Mouse (Mus musculus): ENCODE results near the gene Itpr2.

The Itpr2 gene

GRCm38 (mm10) chr6:146241336-146241735, 260.7 kb downstream of the Itpr2 start:
- in situ Hi-C loops (cut with MboI, MseI), result no loop called here

- in situ Hi-C loops (cut with MboI, MseI), result no loop called here
Measured at GRCm38 (mm10) chr6:146235165-146235564, 266.9 kb downstream of the Itpr2 start.

GRCm38 (mm10) chr6:146234417-146234816, 267.6 kb downstream of the Itpr2 start:
- in situ Hi-C loops (cut with MboI, MseI), result no loop called here

DNA sequence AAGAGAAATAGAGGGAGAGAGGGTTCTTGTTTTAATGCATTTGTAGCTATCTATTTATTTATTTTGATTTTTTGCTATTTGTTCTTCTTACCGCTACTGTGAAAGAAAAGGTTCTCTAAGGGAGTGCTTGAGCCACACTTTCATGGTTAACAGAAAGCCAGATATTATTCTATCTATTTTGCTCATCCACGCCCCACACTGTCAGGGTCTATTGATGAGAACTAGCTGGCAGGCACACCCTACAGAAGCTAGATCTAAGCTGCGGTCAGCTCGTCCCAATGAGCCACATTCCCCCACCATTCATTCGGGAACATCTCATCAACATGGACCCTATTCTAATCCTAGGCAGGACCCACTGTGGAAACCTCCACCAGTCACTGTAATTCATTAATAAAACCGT, 271.1 kb downstream of the Itpr2 start:
- in situ Hi-C loops (cut with MboI, MseI), result no loop called here

GRCm38 (mm10) chr6:146230373-146230788, 271.6 kb downstream of the Itpr2 start:
- in situ Hi-C loops (cut with MboI, MseI), result no loop called here

DNA sequence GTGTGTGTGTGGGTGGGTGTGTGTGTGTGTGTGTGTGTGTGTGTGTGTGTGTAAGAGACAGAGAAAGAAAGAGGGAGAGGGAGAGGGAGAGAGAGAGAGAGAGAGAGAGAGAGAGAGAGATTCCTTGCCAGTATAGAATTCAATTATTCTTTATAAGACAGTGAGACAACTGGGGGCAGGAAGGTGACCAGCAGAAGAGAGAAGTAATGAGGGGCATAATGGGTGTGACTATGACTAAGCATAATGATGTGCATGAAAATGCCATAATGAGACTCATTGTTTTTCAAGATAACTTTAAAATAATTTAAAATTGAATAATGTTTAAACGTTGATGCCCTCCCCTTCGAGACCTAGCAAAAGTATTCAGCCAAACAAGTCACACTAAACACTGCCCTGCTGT, 272.1 kb downstream of the Itpr2 start:
- in situ Hi-C loops (cut with MboI, MseI), result loop anchor here in 1 of 2 experiments (5.0 kb wide), 1 partner anchor 213 kb away; no protein-coding TSS in a partner anchor

DNA sequence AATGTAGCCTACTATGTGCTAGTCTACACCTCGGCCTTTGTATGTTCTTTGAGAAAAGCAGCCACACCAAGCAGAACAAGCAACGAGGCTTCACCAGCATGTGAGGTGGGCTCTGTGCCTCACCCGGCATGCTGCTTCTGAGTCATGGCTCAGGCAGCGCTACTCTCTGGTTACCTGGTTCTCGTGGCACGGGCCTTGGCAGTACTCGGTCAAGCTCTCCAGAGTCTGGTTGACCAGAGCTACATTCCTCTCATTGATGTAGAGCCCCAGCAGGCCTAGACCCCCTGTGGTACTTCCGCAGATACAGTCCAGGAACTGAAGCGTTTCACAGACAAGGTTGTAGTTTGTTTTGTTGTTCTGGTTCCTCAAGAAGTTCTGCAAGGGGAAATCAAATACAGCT, 272.5 kb downstream of the Itpr2 start:
- in situ Hi-C loops (cut with MboI, MseI), result loop anchor here in 1 of 2 experiments (5.0 kb wide), 1 partner anchor 212 kb away; no protein-coding TSS in a partner anchor

- in situ Hi-C loops (cut with MboI, MseI), result loop anchor here in 1 of 2 experiments (5.0 kb wide), 1 partner anchor 211 kb away; no protein-coding TSS in a partner anchor
Measured at GRCm38 (mm10) chr6:146228048-146228447, 274.0 kb downstream of the Itpr2 start.

DNA sequence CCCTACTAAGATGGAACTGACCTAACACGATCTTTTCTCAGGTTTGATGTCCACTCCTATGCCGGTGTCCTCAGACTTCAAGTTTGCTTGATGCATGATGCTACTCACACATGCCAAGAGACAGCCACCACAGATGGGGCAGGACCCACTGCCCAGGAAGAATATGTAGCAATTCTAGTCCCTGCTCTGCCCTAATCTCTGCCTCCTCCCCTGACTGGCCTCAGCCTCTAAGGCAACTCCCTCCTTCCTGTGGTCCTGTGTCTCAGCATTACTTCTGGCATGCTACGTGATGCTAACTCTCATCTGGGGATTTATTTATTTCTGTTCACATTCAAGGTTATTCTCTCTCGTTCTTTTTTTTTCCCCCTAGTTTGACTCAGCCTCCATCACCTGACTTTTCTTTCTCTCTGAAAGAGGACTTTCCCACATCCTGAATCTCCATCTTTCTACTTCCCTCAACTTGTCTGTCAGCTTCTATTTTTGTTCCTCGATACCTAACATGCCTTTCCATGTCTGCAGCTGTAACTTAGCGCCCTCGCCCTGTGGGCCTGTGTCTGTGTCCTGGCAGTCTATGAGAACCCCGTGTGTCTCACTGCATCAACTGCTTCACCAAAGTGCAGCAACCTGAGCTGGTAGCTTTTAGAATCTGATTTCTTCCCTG, 279.5 kb downstream of the Itpr2 start:
- in situ Hi-C loops (cut with MboI, MseI), result no loop called here

DNA sequence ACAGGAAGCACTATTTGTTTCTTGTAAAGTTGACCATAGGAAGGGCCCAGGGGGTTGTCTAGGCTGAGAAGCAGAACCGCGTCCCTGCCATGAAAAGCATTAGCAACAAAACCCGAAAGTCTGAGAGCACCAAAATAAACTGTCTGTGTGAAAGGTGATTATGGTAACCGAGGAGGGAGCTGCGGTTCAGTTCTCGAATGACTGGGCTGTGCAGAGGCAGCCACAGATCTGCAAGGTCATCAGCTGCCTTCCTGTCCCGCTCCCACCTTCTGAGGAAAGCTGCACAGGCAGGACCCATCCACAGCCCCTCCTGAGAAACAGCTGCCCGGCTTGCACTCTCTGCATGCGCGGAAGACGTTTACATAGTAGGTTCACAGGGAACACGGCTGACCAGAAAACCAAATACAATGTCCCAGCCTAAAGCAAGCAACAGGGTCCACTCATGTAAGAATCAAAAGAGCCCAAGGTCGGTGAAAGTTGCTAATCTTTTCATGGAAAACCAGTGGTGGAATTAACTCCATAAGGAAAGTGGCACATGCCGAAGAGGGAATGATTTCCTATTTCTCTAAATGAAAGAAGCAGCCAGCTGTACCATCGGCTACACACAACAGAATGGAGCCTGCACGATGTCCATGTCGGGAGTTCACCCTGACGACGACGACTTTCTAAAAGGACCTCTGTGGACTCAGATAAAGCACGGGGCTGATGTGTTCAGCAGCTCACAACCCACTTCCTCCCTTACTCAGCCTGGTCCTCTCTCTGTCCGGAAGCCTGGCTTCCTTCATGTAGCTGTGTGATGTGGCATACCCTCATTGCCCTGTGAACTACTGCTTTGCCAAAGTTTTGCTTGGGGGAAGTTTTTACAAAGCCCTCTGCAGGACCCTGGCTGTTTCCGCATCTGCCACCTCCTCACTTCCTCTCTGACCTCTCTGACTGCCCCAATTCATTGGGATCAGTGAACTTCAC, 280.4 kb downstream of the Itpr2 start:
- in situ Hi-C loops (cut with MboI, MseI), result no loop called here

GRCm38 (mm10) chr6:146220071-146220470, 282.0 kb downstream of the Itpr2 start:
- in situ Hi-C loops (cut with MboI, MseI), result no loop called here

GRCm38 (mm10) chr6:146219534-146219933, 282.5 kb downstream of the Itpr2 start:
- in situ Hi-C loops (cut with MboI, MseI), result no loop called here

DNA sequence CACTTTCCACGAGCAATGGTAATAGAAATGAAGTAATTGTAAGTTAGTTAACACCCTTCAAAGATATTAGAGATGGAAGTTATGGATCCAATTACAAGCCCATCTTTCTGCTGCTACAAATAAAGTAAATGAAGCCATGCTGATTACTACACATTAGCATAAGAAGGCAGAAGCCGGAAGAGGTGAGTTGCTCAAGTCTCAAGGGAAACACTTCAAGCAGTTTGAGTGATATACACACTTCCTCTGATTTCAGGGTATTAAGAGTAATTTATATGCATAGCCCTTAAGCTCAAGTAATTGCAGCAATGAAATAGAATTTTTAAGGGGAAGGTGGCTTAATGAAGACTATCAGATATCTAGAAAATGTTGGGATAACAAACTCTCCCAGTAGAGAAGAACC, 286.7 kb downstream of the Itpr2 start:
- in situ Hi-C loops (cut with MboI, MseI), result no loop called here

- in situ Hi-C loops (cut with MboI, MseI), result no loop called here
Measured at GRCm38 (mm10) chr6:146212339-146212738, 289.7 kb downstream of the Itpr2 start.

DNA sequence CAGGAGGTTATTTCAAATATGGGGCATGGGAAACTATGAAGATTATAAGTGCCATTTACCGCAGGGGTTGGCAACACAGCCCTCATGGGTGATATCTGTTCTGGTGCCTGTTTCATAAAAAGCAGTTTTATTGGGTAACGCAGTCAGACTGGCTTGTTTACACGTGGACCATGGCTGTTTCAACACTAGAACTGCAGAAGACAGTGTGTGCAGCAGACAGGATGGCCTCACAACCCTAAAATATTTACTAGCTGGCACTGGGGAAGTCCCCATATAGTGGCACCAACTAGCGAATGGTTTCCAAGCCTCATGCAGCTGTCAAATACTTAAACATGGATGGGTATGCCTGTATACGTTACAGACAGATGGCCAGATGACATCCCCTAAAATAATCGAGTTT, 290.8 kb downstream of the Itpr2 start:
- in situ Hi-C loops (cut with MboI, MseI), result no loop called here

GRCm38 (mm10) chr6:146208983-146209382, 293.0 kb downstream of the Itpr2 start:
- in situ Hi-C loops (cut with MboI, MseI), result loop anchor here in 1 of 2 experiments (10.0 kb wide), 1 partner anchor 1384 kb away; no protein-coding TSS in a partner anchor

DNA sequence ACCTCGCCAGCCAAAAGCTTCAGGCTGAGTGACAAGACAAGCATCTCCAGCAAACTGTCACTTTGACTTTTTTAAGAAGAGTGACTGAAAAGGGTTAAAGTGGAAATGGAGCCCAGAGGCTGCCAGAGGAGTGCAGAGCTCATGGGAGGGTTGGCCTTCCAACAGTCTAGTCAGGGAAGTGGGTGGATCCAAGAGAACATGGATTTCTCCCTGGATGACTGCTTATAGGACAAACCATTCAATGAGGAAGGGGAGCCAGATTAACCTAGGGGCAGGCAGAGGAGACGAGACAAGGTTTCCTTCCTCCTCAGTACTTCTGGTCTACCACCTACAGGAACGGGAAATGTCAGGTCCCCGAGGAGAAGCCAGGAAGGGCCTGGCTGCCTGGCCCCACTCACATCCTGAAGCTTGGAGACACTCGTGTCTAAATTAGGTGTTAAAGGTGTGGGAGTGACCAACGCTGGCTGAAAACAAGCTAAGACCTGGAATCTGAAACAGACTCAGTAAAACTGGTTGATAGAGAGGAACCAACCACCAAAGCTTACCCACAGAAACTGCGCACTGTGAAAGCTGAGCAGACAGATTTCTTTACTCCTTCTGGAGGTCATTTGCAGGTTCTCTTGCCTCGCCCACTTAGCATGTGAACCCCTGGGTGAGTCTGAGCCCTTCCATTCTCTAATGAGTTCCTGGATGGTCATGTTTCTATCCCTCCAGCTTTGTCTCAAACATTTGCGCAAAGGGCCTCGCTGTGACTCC, 294.6 kb downstream of the Itpr2 start:
- in situ Hi-C loops (cut with MboI, MseI), result loop anchor here in 1 of 2 experiments (10.0 kb wide), 1 partner anchor 1383 kb away; no protein-coding TSS in a partner anchor

DNA sequence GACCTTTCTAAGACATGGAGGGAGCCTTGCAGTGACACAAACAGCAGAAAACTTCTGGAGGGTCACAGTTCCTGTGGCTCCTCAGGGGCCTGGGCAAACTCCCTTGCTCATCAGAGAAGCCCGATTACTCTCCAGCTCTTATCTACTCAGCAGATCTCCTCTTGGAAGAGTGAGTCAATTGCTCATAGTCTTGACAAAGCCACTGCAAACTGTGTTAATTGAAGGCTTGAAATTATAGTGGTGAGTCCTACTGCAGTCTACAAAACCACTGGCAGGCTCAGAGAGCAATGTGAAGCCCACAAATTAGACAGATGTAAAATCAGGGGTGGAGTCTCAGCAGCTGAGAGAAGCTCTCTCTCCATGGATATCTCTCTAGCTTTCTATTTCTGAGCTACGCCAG, 296.9 kb downstream of the Itpr2 start:
- in situ Hi-C loops (cut with MboI, MseI), result loop anchor here in 1 of 2 experiments (10.0 kb wide), 1 partner anchor 1380 kb away; no protein-coding TSS in a partner anchor

- in situ Hi-C loops (cut with MboI, MseI), result loop anchor here in 1 of 2 experiments (10.0 kb wide), 1 partner anchor 1380 kb away; no protein-coding TSS in a partner anchor
Measured at GRCm38 (mm10) chr6:146204470-146204869, 297.6 kb downstream of the Itpr2 start.

DNA sequence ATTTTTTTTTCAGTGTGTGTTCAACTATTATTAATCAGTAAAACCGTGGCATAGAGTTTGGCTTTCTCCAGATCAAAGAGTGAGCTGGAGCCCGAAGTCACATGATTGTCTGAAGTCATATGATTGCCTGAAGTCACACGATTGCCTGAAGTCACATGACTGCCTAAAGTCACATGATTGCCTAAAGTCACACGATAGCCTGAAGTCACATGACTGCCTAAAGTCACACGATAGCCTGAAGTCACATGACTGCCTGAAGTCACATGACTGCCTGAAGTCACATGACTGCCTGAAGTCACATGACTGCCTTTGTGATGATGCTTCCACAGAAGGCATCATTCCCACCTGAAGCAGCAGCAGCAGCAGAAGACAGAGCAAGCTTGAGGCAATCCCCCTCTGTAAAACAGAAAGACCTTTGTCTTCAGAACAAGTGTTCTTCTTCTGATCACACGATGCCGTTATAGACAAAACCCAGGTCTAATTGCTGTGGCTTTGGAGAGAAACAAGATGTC, 304.1 kb downstream of the Itpr2 start:
- in situ Hi-C loops (cut with MboI, MseI), result loop anchor here in 1 of 2 experiments (25.0 kb wide), 1 partner anchor 1636 kb away; no protein-coding TSS in a partner anchor

GRCm38 (mm10) chr6:146196701-146197100, 305.3 kb downstream of the Itpr2 start:
- in situ Hi-C loops (cut with MboI, MseI), result loop anchor here in 1 of 2 experiments (25.0 kb wide), 1 partner anchor 1634 kb away; no protein-coding TSS in a partner anchor
